Mouse (Mus musculus) cortical plate, adult 2 months (tissue): Measurements from ENCODE around the gene Klhl35. TPM values are rescaled to one million over a fixed set of nuclear protein-coding genes. Genes with fewer than 3 reads are reported as not detected.

Experiments used
- H3K27ac ChIP-seq: fragments of 200-500 bp; 2 replicates; pipeline ENCODE4 v1.5.1; 2012; ENCODE audit warnings: low read length, control low read depth, inconsistent platforms; ENCODE audit not compliant: insufficient read depth
- H3K4me1 ChIP-seq: fragments of 200-500 bp; 2 replicates; pipeline ENCODE4 v1.6.1; 2011; ENCODE audit warnings: low read length; ENCODE audit not compliant: control insufficient read depth, insufficient read depth
- H3K4me3 ChIP-seq: fragments of 200-500 bp; 2 replicates; pipeline ENCODE4 v1.5.1; 2011; ENCODE audit warnings: mild to moderate bottlenecking, low read length, control low read depth; ENCODE audit not compliant: insufficient read depth
- CTCF ChIP-seq: fragments of 200-500 bp; IDR thresholded peaks from 2 replicates; pipeline ENCODE4 v1.5.1; 2011; ENCODE audit warnings: mild to moderate bottlenecking, control low read depth, low read length; ENCODE audit not compliant: insufficient read depth; ENCODE audit errors: extremely low read depth
- POLR2A ChIP-seq: fragments of 200-500 bp; IDR thresholded peaks from 2 replicates; pipeline ENCODE4 v1.6.1; 2011; ENCODE audit warnings: mild to moderate bottlenecking, low read length, control low read depth; ENCODE audit not compliant: insufficient read depth; ENCODE audit errors: extremely low read depth
- polyA plus RNA-seq: library from polyadenylated mRNA; depleted of rRNA; stranded (reverse); fragments of >200 nt; gene quantifications from 2 replicates; pipeline ENCODE4 v1.2.3, GENCODE M21; 2012

The Klhl35 gene
- polyA plus RNA-seq, 1 experiment: 2.2 TPM

GRCm38 (mm10) chr7:99448619-99449018, 17.2 kb upstream of the Klhl35 start:
- H3K4me3 ChIP-seq: no peak overlapping the region
- H3K4me1 ChIP-seq: peaks cover 1% of the 10 kb centered on the region; the same call in 1 of the 2 replicates
- TF ChIP-seq CTCF (no peak), POLR2A (no peak)
- H3K27ac ChIP-seq: no peak overlapping the region

- no peak for TF ChIP-seq CTCF
- TF ChIP-seq POLR2A: no peak
- no peak overlapping the region for H3K27ac ChIP-seq
- H3K4me1 ChIP-seq: peaks cover 1% of the 10 kb centered on the region; the same call in 1 of the 2 replicates
Observed at GRCm38 (mm10) chr7:99449063-99449462, 16.7 kb upstream of the Klhl35 start.

GRCm38 (mm10) chr7:99449751-99450150, 16.1 kb upstream of the Klhl35 start:
- peaks cover 1% of the 10 kb centered on the region; the same call in 1 of the 2 replicates for H3K4me1 ChIP-seq
- no peak overlapping the region for H3K4me3 ChIP-seq
- H3K27ac ChIP-seq: no peak overlapping the region
- no peak for TF ChIP-seq POLR2A
- no peak for TF ChIP-seq CTCF

More at GRCm38 (mm10) chr7:99449063-99449462, 16.7 kb upstream of the Klhl35 start:
- H3K4me3 ChIP-seq: no peak overlapping the region

- TF ChIP-seq POLR2A (no peak), CTCF (peak; percentile 97)
- Histone ChIP-seq H3K27ac (no peak overlapping the region), H3K4me3 (no peak overlapping the region), H3K4me1 (peaks cover 1% of the 10 kb centered on the region; the same call in 1 of the 2 replicates)
Observed at GRCm38 (mm10) chr7:99450703-99451102, 15.1 kb upstream of the Klhl35 start.

GRCm38 (mm10) chr7:99452859-99453258, 12.9 kb upstream of the Klhl35 start:
- Histone ChIP-seq H3K4me3 (no peak overlapping the region), H3K4me1 (peaks cover 1% of the 10 kb centered on the region; the same call in 1 of the 2 replicates), H3K27ac (no peak overlapping the region)
- TF ChIP-seq CTCF: no peak

- Histone ChIP-seq H3K4me1 (peaks cover 4% of the 10 kb centered on the region; the same call in 1 of the 2 replicates), H3K4me3 (no peak overlapping the region), H3K27ac (no peak overlapping the region)
- TF ChIP-seq POLR2A (no peak), CTCF (no peak)
Observed at GRCm38 (mm10) chr7:99454044-99454443, 11.8 kb upstream of the Klhl35 start.

GRCm38 (mm10) chr7:99458849-99459248, 7.0 kb upstream of the Klhl35 start:
- TF ChIP-seq CTCF: no peak
- no peak for TF ChIP-seq POLR2A
- peaks cover 8% of the 10 kb centered on the region; the same call in 1 of the 2 replicates for H3K4me1 ChIP-seq
- no peak overlapping the region for H3K27ac ChIP-seq
- no peak overlapping the region for H3K4me3 ChIP-seq

GRCm38 (mm10) chr7:99459888-99460652, 5.7 kb upstream of the Klhl35 start:
- Histone ChIP-seq H3K27ac (peak overlapping the region; percentile 71), H3K4me3 (no peak overlapping the region), H3K4me1 (peaks cover 10% of the 10 kb centered on the region; the same call in 1 of the 2 replicates)
- TF ChIP-seq POLR2A: no peak
- TF ChIP-seq CTCF: no peak

- no peak overlapping the region for H3K4me3 ChIP-seq
- peaks cover 22% of the 10 kb centered on the region for H3K4me1 ChIP-seq
- H3K27ac ChIP-seq: no peak overlapping the region
- TF ChIP-seq CTCF: no peak
- TF ChIP-seq POLR2A: no peak
Observed at GRCm38 (mm10) chr7:99463120-99463519, 2.7 kb upstream of the Klhl35 start.

GRCm38 (mm10) chr7:99467916-99468282, 2.1 kb downstream of the Klhl35 start:
- Histone ChIP-seq H3K27ac (peak overlapping the region; percentile 73), H3K4me1 (peaks cover 17% of the 10 kb centered on the region), H3K4me3 (peak overlapping the region; percentile 51)
- TF ChIP-seq CTCF: no peak
- TF ChIP-seq POLR2A: no peak

- peak overlapping the region; percentile 51 for H3K4me3 ChIP-seq
- H3K4me1 ChIP-seq: peaks cover 17% of the 10 kb centered on the region
- H3K27ac ChIP-seq: peak overlapping the region; percentile 73
- TF ChIP-seq POLR2A (no peak), CTCF (no peak)
Observed at GRCm38 (mm10) chr7:99468283-99469132, 2.7 kb downstream of the Klhl35 start.
